Mouse (Mus musculus): ENCODE results near the gene Aldh16a1. TPM values are rescaled to one million over a fixed set of nuclear protein-coding genes. Genes with fewer than 3 reads are reported as not detected.
A peak's percentile ranks its signal among the peaks of the same experiment; 100 is the strongest.

The Aldh16a1 gene
- polyA plus RNA-seq, 1 experiment from 2014 or later = 26.7 TPM

DNA sequence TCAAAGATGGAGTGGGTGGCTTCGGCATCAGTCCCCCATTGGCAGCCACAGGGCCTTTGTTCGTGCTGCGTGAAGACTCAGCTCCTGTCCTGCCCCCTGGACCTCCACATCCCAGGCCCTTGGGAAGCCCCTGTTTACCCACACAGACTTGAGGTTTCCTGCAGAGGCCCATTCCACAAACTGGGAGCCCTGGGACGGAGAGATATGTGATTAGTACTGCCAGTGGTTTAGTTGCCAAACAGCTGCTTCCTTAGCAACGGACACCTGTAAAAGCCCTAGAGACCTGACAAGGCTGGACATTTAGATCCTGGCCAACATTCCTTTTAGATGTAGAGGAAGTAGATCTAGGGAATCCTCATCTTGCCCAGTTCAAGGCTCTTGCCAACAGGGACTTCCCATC lies 12.5 kb downstream of the Aldh16a1 start:
- no peaks in the 10 kb centered on the region for H3K27me3 ChIP-seq (replicated peaks; ENCODE audit: insufficient read depth, low read length)
- H3K27ac ChIP-seq (ENCODE audit: low read length) = no peak overlapping the region
- H3K4me1 ChIP-seq (ENCODE audit: insufficient read depth, low read depth, low read length) = no peaks in the 10 kb centered on the region
- no peak overlapping the region for H3K4me3 ChIP-seq (ENCODE audit: low read depth, low read length)
- no peak for ATAC-seq
- TF ChIP-seq CTCF (IDR thresholded peaks at IDR 0.05) (no peak), EP300 (IDR thresholded peaks at IDR 0.05) (no peak)
- DNase-seq (ENCODE audit: low spot score) = no peak
- H3K36me3 ChIP-seq (ENCODE audit: insufficient read depth, low read length) = 0 out of 2 replicates have a peak, but pooled peaks cover 12% of the 10 kb centered on the region
- H3K4me2 ChIP-seq (replicated peaks; ENCODE audit: low read depth, low read length) = no peak overlapping the region
- no peak overlapping the region for H3K9ac ChIP-seq (replicated peaks; ENCODE audit: low read depth)
- no peaks in the 10 kb centered on the region for H3K9me3 ChIP-seq (ENCODE audit: low read length)
- 89% methylated on average over 5 of the region's 5 CpGs for WGBS

DNA sequence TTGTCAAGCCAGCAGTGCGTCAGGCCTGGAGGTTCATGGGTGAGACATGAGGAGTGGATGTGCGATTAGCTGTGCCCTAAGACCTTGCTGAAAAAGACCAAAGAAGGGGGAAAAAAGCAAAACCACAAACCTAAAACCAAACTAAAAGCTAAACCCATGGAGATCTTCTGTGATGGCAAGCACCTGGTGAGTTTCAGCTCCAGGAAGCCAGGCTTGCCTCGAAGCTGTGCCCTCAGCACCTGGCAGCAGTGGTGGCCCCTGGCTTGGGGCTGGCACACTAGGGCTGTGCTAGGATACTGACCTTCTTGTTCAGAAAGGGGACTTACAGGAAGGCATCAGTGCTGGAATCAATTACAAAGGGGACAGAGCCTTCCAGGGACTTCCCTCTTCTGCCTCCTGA lies 13.1 kb downstream of the Aldh16a1 start:
- Histone ChIP-seq H3K4me1 (ENCODE audit: insufficient read depth, low read depth, low read length) (no peaks in the 10 kb centered on the region), H3K27ac (ENCODE audit: low read length) (no peak overlapping the region), H3K4me3 (ENCODE audit: low read depth, low read length) (no peak overlapping the region), H3K27me3 (replicated peaks; ENCODE audit: insufficient read depth, low read length) (no peaks in the 10 kb centered on the region), H3K4me2 (replicated peaks; ENCODE audit: low read depth, low read length) (no peak overlapping the region), H3K9me3 (ENCODE audit: low read length) (no peaks in the 10 kb centered on the region), H3K9ac (replicated peaks; ENCODE audit: low read depth) (no peak overlapping the region), H3K36me3 (ENCODE audit: insufficient read depth, low read length) (0 out of 2 replicates have a peak, but pooled peaks cover 12% of the 10 kb centered on the region)
- 82% methylated on average over 3 of the region's 3 CpGs for WGBS
- TF ChIP-seq CTCF (IDR thresholded peaks at IDR 0.05) (no peak), EP300 (IDR thresholded peaks at IDR 0.05) (no peak)
- DNase-seq (ENCODE audit: low spot score) = no peak
- ATAC-seq = no peak

GRCm38 (mm10) chr7:45139904-45140723 lies 14.3 kb downstream of the Aldh16a1 start:
- no peak overlapping the region for H3K4me2 ChIP-seq (replicated peaks; ENCODE audit: low read depth, low read length)
- 64% methylated on average over 8 of the region's 8 CpGs for WGBS
- ATAC-seq (no peak), DNase-seq (ENCODE audit: low spot score) (no peak)
- H3K36me3 ChIP-seq (ENCODE audit: insufficient read depth, low read length) = 0 out of 2 replicates have a peak, but pooled peaks cover under 1% of the 10 kb centered on the region
- H3K9me3 ChIP-seq (ENCODE audit: low read length) = no peaks in the 10 kb centered on the region
- H3K4me1 ChIP-seq (ENCODE audit: insufficient read depth, low read depth, low read length) = peaks cover 4% of the 10 kb centered on the region; the same call in 1 of the 2 replicates
- H3K4me3 ChIP-seq (ENCODE audit: low read depth, low read length) = no peak overlapping the region
- no peak overlapping the region for H3K27ac ChIP-seq (ENCODE audit: low read length)
- H3K27me3 ChIP-seq (replicated peaks; ENCODE audit: insufficient read depth, low read length) = no peaks in the 10 kb centered on the region
- TF ChIP-seq EP300 (IDR thresholded peaks at IDR 0.05) = no peak
- TF ChIP-seq CTCF (IDR thresholded peaks at IDR 0.05) = no peak
- no peak overlapping the region for H3K9ac ChIP-seq (replicated peaks; ENCODE audit: low read depth)

- Histone ChIP-seq H3K4me1 (ENCODE audit: insufficient read depth, low read depth, low read length) (peaks cover 4% of the 10 kb centered on the region; the same call in 1 of the 2 replicates), H3K9ac (replicated peaks; ENCODE audit: low read depth) (no peak overlapping the region), H3K36me3 (ENCODE audit: insufficient read depth, low read length) (no peaks in the 10 kb centered on the region), H3K27me3 (replicated peaks; ENCODE audit: insufficient read depth, low read length) (no peaks in the 10 kb centered on the region), H3K27ac (ENCODE audit: low read length) (no peak overlapping the region), H3K9me3 (ENCODE audit: low read length) (no peaks in the 10 kb centered on the region), H3K4me2 (replicated peaks; ENCODE audit: low read depth, low read length) (no peak overlapping the region), H3K4me3 (ENCODE audit: low read depth, low read length) (no peak overlapping the region)
- TF ChIP-seq EP300 (IDR thresholded peaks at IDR 0.05) = no peak
- TF ChIP-seq CTCF (IDR thresholded peaks at IDR 0.05) = no peak
- 83% methylated on average over 1 of the region's 1 CpGs for WGBS
- no peak for ATAC-seq
- no peak for DNase-seq (ENCODE audit: low spot score)
Measured at GRCm38 (mm10) chr7:45138403-45138802, 16.0 kb downstream of the Aldh16a1 start.

GRCm38 (mm10) chr7:45137171-45138006 lies 17.0 kb downstream of the Aldh16a1 start:
- Histone ChIP-seq H3K27ac (ENCODE audit: low read length) (no peak overlapping the region), H3K4me1 (ENCODE audit: insufficient read depth, low read depth, low read length) (peaks cover 4% of the 10 kb centered on the region; the same call in 1 of the 2 replicates), H3K9me3 (ENCODE audit: low read length) (no peaks in the 10 kb centered on the region), H3K9ac (replicated peaks; ENCODE audit: low read depth) (no peak overlapping the region), H3K36me3 (ENCODE audit: insufficient read depth, low read length) (no peaks in the 10 kb centered on the region), H3K4me2 (replicated peaks; ENCODE audit: low read depth, low read length) (no peak overlapping the region), H3K4me3 (ENCODE audit: low read depth, low read length) (no peak overlapping the region), H3K27me3 (replicated peaks; ENCODE audit: insufficient read depth, low read length) (no peaks in the 10 kb centered on the region)
- no peak for ATAC-seq
- WGBS = 67% methylated on average over 12 of the region's 12 CpGs
- TF ChIP-seq CTCF (IDR thresholded peaks at IDR 0.05) (no peak), EP300 (IDR thresholded peaks at IDR 0.05) (no peak)
- DNase-seq (ENCODE audit: low spot score) = no peak

DNA sequence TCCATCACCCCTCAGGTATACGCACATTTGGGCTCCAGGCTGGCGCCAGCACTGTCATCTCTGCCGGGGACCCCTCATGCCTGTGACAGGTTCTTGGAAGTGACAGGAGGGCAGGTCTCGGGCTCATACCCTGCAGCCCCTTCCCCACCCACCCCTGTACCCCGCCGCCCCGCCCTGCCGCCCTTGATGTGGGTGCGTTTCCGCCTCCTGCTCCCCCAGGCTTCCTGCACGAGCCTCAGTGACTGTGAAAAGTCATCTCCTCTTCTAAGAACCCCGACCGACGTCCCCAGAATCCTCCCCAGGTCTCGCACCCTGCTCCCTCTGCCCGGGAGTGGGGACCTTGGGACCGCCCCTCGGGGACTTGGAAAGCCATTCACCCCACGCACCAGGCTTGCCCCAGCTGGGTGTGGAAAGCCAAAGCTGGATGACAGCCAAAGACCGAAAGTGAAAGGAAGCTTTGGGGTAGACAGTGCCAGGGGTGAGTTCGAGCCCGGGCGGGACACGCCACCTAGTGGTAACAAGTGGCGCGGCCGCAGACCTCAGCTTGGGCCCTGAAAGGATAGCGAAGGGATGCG lies 18.3 kb downstream of the Aldh16a1 start, which contains the start of the genes Gm45713 and Flt3l:
Gene Gm45713 (minus strand): TSS at position 239 of the 575 bp plus-strand sequence.
Gene Flt3l (minus strand): TSS at position 440 of the 575 bp plus-strand sequence.
- Histone ChIP-seq H3K36me3 (ENCODE audit: insufficient read depth, low read length) (no peaks in the 10 kb centered on the region), H3K9me3 (ENCODE audit: low read length) (no peaks in the 10 kb centered on the region), H3K4me2 (replicated peaks; ENCODE audit: low read depth, low read length) (peak within 1 kb of the TSS; percentile 78), H3K4me3 (ENCODE audit: low read depth, low read length) (peak within 1 kb of the TSS; percentile 62), H3K27me3 (replicated peaks; ENCODE audit: insufficient read depth, low read length) (no peaks in the 10 kb centered on the region), H3K9ac (replicated peaks; ENCODE audit: low read depth) (peak within 1 kb of the TSS; percentile 60), H3K27ac (ENCODE audit: low read length) (peak within 1 kb of the TSS; percentile 32; the same call in 1 of the 2 replicates), H3K4me1 (ENCODE audit: insufficient read depth, low read depth, low read length) (peaks cover 4% of the 10 kb centered on the region; the same call in 1 of the 2 replicates)
- TF ChIP-seq CTCF (IDR thresholded peaks at IDR 0.05) = peak; percentile 98
- TF ChIP-seq EP300 (IDR thresholded peaks at IDR 0.05) = no peak
- DNase-seq (ENCODE audit: low spot score) (peak; percentile 96), ATAC-seq (peak; percentile 90)
- 1% methylated on average over 27 of the region's 29 CpGs for WGBS
